Mouse (Mus musculus): ENCODE measurements around the gene Tmem120b.

DNA sequence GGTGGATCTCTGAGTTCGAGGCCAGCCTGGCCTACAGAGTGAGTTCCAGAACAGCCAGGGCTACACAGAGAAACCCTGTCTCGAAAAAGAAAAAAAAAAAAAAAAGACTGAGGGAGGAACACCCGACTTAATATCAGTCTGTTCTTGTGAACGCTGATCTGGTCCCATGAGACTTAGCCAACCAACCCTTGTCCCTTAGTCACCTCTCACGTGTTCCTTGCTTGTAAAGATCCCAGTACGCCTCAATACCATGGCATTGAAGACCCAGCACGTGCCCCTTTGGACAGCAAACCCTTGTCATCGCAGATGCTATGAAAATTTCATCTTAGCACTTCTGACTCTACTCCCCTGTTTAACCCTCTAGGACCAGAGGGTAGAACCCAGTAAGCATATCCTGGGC, 28.1 kb downstream of the Tmem120b start:
- TF ChIP-seq GATA1 (IDR thresholded peaks at IDR 0.05; ENCODE audit: low read depth, low read length) (no peak), KAT2A (conservative IDR thresholded peaks at IDR 0.05; ENCODE audit: low read depth, low read length) (no peak), USF1 (IDR thresholded peaks at IDR 0.05; ENCODE audit: low read depth, low read length) (no peak), POLR2A (IDR thresholded peaks at IDR 0.05; ENCODE audit: control insufficient read depth in 1 of 2, insufficient read depth in 1 of 2, low read depth in 1 of 2, low read length in 2 of 2, poor library complexity in 1 of 2) (no peak), EP300 (IDR thresholded peaks at IDR 0.05; ENCODE audit: low read depth in 1 of 2, low read length in 2 of 2) (no peak), CTCF (IDR thresholded peaks at IDR 0.05 in 2 of 3, conservative IDR thresholded peaks at IDR 0.05 in 1 of 3; ENCODE audit: control insufficient read depth in 1 of 3, insufficient read depth in 1 of 3, low read depth in 2 of 3, low read length in 3 of 3, poor library complexity in 1 of 3, severe bottlenecking in 1 of 3) (no peak)
